Mouse (Mus musculus) heart, adult 2 months (tissue): ENCODE results near the gene Spock1.

ENCODE experiments used
- CTCF ChIP-seq: fragments of 200-600 bp; IDR thresholded peaks from 2 replicates; pipeline ENCODE4 v1.8.1; 2022; ENCODE audit warnings: antibody characterized with exemption, mild to moderate bottlenecking, moderate library complexity
- POLR2A ChIP-seq: fragments of 200-500 bp; IDR thresholded peaks from 2 replicates; pipeline ENCODE4 v1.6.1; 2011; ENCODE audit warnings: mild to moderate bottlenecking, low read depth, low read length, control low read depth; ENCODE audit not compliant: insufficient read depth

- TF ChIP-seq CTCF: no peak
- no peak for TF ChIP-seq POLR2A
Observed at GRCm38 (mm10) chr13:57685201-57685600, 222.9 kb downstream of the Spock1 start.
